Mouse (Mus musculus) testis, adult 2 months (tissue): ENCODE measurements around the gene Fut8. TPM values are rescaled to one million over a fixed set of nuclear protein-coding genes. Genes with fewer than 3 reads are reported as not detected.
A peak's percentile ranks its signal among the peaks of the same experiment; 100 is the strongest.

Experiments
- H3K27ac ChIP-seq: fragments of 200-500 bp; 2 replicates; pipeline ENCODE4 v1.5.1; 2012; ENCODE audit warnings: low read depth, low read length; ENCODE audit not compliant: control insufficient read depth, insufficient read depth
- H3K27me3 ChIP-seq: fragments of 200-500 bp; 2 replicates; pipeline ENCODE4 v1.6.1; 2012; ENCODE audit warnings: mild to moderate bottlenecking, low read length, moderate library complexity; ENCODE audit not compliant: control insufficient read depth, insufficient read depth
- H3K36me3 ChIP-seq: fragments of 200-500 bp; 2 replicates; pipeline ENCODE4 v1.6.1; 2012; ENCODE audit warnings: mild to moderate bottlenecking, low read length; ENCODE audit not compliant: control insufficient read depth, insufficient read depth
- H3K4me1 ChIP-seq: fragments of 200-500 bp; 2 replicates; pipeline ENCODE4 v1.6.1; 2012; ENCODE audit warnings: low read length; ENCODE audit not compliant: control insufficient read depth, insufficient read depth
- H3K4me3 ChIP-seq: fragments of 200-500 bp; 2 replicates; pipeline ENCODE4 v1.5.1; 2012; ENCODE audit warnings: low read depth, mild to moderate bottlenecking, low read length, moderate library complexity, mixed read lengths; ENCODE audit not compliant: control insufficient read depth
- CTCF ChIP-seq: fragments of 200-500 bp; IDR thresholded peaks from 2 replicates; pipeline ENCODE4 v1.5.1; 2012; ENCODE audit warnings: low read depth, mild to moderate bottlenecking, inconsistent platforms, low read length, moderate library complexity; ENCODE audit not compliant: control insufficient read depth, insufficient read depth, insufficient replicate concordance
- POLR2A ChIP-seq: fragments of 200-500 bp; IDR thresholded peaks from 2 replicates; pipeline ENCODE4 v1.6.1; 2012; ENCODE audit warnings: low read depth, mild to moderate bottlenecking, inconsistent platforms, low read length, moderate library complexity; ENCODE audit not compliant: control insufficient read depth
- polyA plus RNA-seq: library from polyadenylated mRNA; depleted of rRNA; stranded (reverse); fragments of >200 nt; gene quantifications from 2 replicates; pipeline ENCODE4 v1.2.3, GENCODE M21; 2012

Fut8 gene
- polyA plus RNA-seq, 1 experiment, result 16.2 TPM

DNA sequence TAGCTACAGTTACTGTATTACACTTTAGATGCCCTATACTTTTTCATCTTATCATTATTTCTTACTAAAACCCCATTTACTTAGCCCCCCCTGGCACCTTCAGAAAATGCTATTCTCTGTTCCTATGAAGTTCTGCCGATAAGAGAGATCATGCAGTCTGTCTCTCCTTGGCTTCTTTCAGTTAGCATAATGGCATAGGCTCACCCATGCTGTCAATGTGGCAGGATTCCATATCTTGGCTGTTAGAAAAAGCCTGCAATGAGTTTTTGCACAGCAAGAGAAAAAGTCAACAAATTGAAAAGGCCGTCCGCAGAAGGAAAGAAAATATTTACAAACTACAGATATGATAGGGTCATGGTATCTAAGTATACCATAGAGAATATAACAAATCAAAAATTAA is 253.6 kb downstream of the Fut8 start:
- Histone ChIP-seq H3K27ac (no peak overlapping the region), H3K36me3 (no peaks in the 10 kb centered on the region), H3K4me3 (no peak overlapping the region), H3K27me3 (no peaks in the 10 kb centered on the region), H3K4me1 (no peaks in the 10 kb centered on the region)
- TF ChIP-seq POLR2A (no peak), CTCF (no peak)

- no peak overlapping the region for H3K27ac ChIP-seq
- no peaks in the 10 kb centered on the region for H3K36me3 ChIP-seq
- no peak overlapping the region for H3K4me3 ChIP-seq
- no peaks in the 10 kb centered on the region for H3K27me3 ChIP-seq
- no peak for TF ChIP-seq CTCF
- TF ChIP-seq POLR2A, result no peak
- no peaks in the 10 kb centered on the region for H3K4me1 ChIP-seq
Observed at GRCm38 (mm10) chr12:77495781-77496180, 257.9 kb downstream of the Fut8 start.

- H3K4me3 ChIP-seq, result no peak overlapping the region
- H3K36me3 ChIP-seq, result no peaks in the 10 kb centered on the region
- H3K27me3 ChIP-seq, result no peaks in the 10 kb centered on the region
- TF ChIP-seq CTCF (no peak), POLR2A (no peak)
- peaks cover 3% of the 10 kb centered on the region for H3K4me1 ChIP-seq
- H3K27ac ChIP-seq, result no peak overlapping the region
Observed at GRCm38 (mm10) chr12:77498153-77498552, 260.2 kb downstream of the Fut8 start.

GRCm38 (mm10) chr12:77500439-77501055 is 262.6 kb downstream of the Fut8 start:
- H3K36me3 ChIP-seq, result no peaks in the 10 kb centered on the region
- peaks cover 3% of the 10 kb centered on the region for H3K4me1 ChIP-seq
- H3K27me3 ChIP-seq, result no peaks in the 10 kb centered on the region
- H3K4me3 ChIP-seq, result no peak overlapping the region
- no peak overlapping the region for H3K27ac ChIP-seq
- TF ChIP-seq POLR2A (no peak), CTCF (no peak)

- TF ChIP-seq POLR2A (no peak), CTCF (no peak)
- H3K27ac ChIP-seq, result peak overlapping the region; percentile 71
- no peaks in the 10 kb centered on the region for H3K27me3 ChIP-seq
- no peaks in the 10 kb centered on the region for H3K36me3 ChIP-seq
- H3K4me1 ChIP-seq, result peaks cover 3% of the 10 kb centered on the region
- H3K4me3 ChIP-seq, result no peak overlapping the region
Observed at GRCm38 (mm10) chr12:77501466-77502240, 263.7 kb downstream of the Fut8 start.

GRCm38 (mm10) chr12:77502243-77502642 is 264.3 kb downstream of the Fut8 start:
- TF ChIP-seq POLR2A, result no peak
- no peak for TF ChIP-seq CTCF
- Histone ChIP-seq H3K36me3 (no peaks in the 10 kb centered on the region), H3K27me3 (no peaks in the 10 kb centered on the region), H3K27ac (peak overlapping the region; percentile 71; the same call in 1 of the 2 replicates), H3K4me1 (peaks cover 3% of the 10 kb centered on the region), H3K4me3 (no peak overlapping the region)

DNA sequence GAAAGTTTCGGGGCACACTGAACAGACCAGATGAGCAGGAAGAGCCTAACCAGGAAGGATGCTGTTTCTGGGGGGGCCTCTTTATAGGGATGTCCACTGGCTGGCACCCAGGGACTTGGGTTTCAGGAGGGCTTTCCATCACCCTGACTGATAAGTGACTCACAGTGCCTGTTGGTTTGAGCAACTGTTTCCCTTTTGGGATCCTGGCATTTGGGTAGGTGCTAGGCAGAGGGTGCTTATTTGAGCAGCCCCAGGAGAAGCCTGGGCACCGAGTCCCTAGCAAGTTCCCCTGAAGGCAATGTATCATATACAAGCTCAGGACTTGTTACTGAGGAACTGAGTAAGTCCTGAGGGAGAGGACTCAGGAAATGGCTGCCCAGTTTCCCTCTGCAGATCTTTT is 267.5 kb downstream of the Fut8 start:
- Histone ChIP-seq H3K27ac (no peak overlapping the region), H3K4me3 (no peak overlapping the region), H3K27me3 (no peaks in the 10 kb centered on the region), H3K36me3 (no peaks in the 10 kb centered on the region), H3K4me1 (peaks cover 3% of the 10 kb centered on the region)
- no peak for TF ChIP-seq CTCF
- no peak for TF ChIP-seq POLR2A
